Mouse (Mus musculus) erythroblast, embryonic 14.5 days (primary cell): ENCODE results near the gene Ppm1l. TPM values are rescaled to one million over a fixed set of nuclear protein-coding genes. Genes with fewer than 3 reads are reported as not detected.

Experiments
- H3K27me3 ChIP-seq: 2 replicates; pipeline ENCODE4 v1.6.1; 2012; ENCODE audit warnings: inconsistent platforms; ENCODE audit not compliant: control insufficient read depth
- H3K36me3 ChIP-seq: 2 replicates; pipeline ENCODE4 v1.6.1; 2012; ENCODE audit warnings: mild to moderate bottlenecking, inconsistent platforms; ENCODE audit not compliant: control insufficient read depth
- H3K4me1 ChIP-seq: 2 replicates; pipeline ENCODE4 v1.6.1; 2012; ENCODE audit warnings: inconsistent platforms; ENCODE audit not compliant: control insufficient read depth
- H3K4me3 ChIP-seq: replicated peaks from 2 replicates; pipeline ENCODE3; 2012; ENCODE audit warnings: moderate library complexity, mild to moderate bottlenecking, inconsistent platforms
- H3K9me3 ChIP-seq: 2 replicates; pipeline ENCODE4 v1.6.1; 2012; ENCODE audit warnings: low read length, inconsistent platforms, mixed read lengths; ENCODE audit not compliant: control insufficient read depth
- GATA1 ChIP-seq: IDR thresholded peaks from 2 replicates; pipeline ENCODE4 v1.6.1; 2012; ENCODE audit warnings: low read length, inconsistent platforms, mixed read lengths
- TAL1 ChIP-seq: IDR thresholded peaks from 3 replicates; pipeline ENCODE4 v1.6.1; 2012; ENCODE audit warnings: low read length, inconsistent platforms, mixed read lengths
- polyA plus RNA-seq: library from polyadenylated mRNA; stranded (reverse); fragments of >175 nt; gene quantifications from 2 replicates; pipeline ENCODE4 v1.2.3, GENCODE M21; 2012

Gene Ppm1l
- 0.17 and 0.28 TPM in 2 replicates for polyA plus RNA-seq

- peaks cover 3% of the 10 kb centered on the region for H3K36me3 ChIP-seq
- H3K4me1 ChIP-seq, result peaks cover 55% of the 10 kb centered on the region
- H3K4me3 ChIP-seq, result peak within 1 kb of the TSS; percentile 87
- TF ChIP-seq TAL1 (no peak), GATA1 (no peak)
- H3K27me3 ChIP-seq, result peaks cover 11% of the 10 kb centered on the region
- no peaks in the 10 kb centered on the region for H3K9me3 ChIP-seq
These were observed at the start of gene Ppm1l for GRCm38 (mm10) chr3:69316391-69317195. Gene Ppm1l, plus strand, starts transcription at chr3:69316861.

GRCm38 (mm10) chr3:69271812-69272211 lies 44.8 kb upstream of the Ppm1l start:
- Histone ChIP-seq H3K9me3 (no peaks in the 10 kb centered on the region), H3K36me3 (no peaks in the 10 kb centered on the region), H3K4me1 (no peaks in the 10 kb centered on the region), H3K27me3 (no peaks in the 10 kb centered on the region), H3K4me3 (no peak overlapping the region)
- TF ChIP-seq TAL1 (no peak), GATA1 (no peak)

- no peaks in the 10 kb centered on the region for H3K4me1 ChIP-seq
- H3K4me3 ChIP-seq, result no peak overlapping the region
- no peak for TF ChIP-seq TAL1
- no peak for TF ChIP-seq GATA1
- no peaks in the 10 kb centered on the region for H3K9me3 ChIP-seq
- H3K36me3 ChIP-seq, result no peaks in the 10 kb centered on the region
- no peaks in the 10 kb centered on the region for H3K27me3 ChIP-seq
These were observed 42.5 kb upstream of the Ppm1l start for GRCm38 (mm10) chr3:69274018-69274663.

GRCm38 (mm10) chr3:69274664-69275312 lies 41.9 kb upstream of the Ppm1l start:
- Histone ChIP-seq H3K4me3 (no peak overlapping the region), H3K27me3 (no peaks in the 10 kb centered on the region), H3K4me1 (no peaks in the 10 kb centered on the region), H3K36me3 (no peaks in the 10 kb centered on the region), H3K9me3 (no peaks in the 10 kb centered on the region)
- no peak for TF ChIP-seq TAL1
- no peak for TF ChIP-seq GATA1

- H3K36me3 ChIP-seq, result no peaks in the 10 kb centered on the region
- no peak overlapping the region for H3K4me3 ChIP-seq
- H3K9me3 ChIP-seq, result no peaks in the 10 kb centered on the region
- TF ChIP-seq GATA1 (no peak), TAL1 (no peak)
- no peaks in the 10 kb centered on the region for H3K27me3 ChIP-seq
- no peaks in the 10 kb centered on the region for H3K4me1 ChIP-seq
These were observed 38.0 kb upstream of the Ppm1l start for GRCm38 (mm10) chr3:69278648-69279047.

GRCm38 (mm10) chr3:69282406-69282805 lies 34.3 kb upstream of the Ppm1l start:
- H3K9me3 ChIP-seq, result no peaks in the 10 kb centered on the region
- H3K4me3 ChIP-seq, result no peak overlapping the region
- no peaks in the 10 kb centered on the region for H3K27me3 ChIP-seq
- no peaks in the 10 kb centered on the region for H3K4me1 ChIP-seq
- no peak for TF ChIP-seq TAL1
- H3K36me3 ChIP-seq, result no peaks in the 10 kb centered on the region

GRCm38 (mm10) chr3:69283085-69283847 lies 33.4 kb upstream of the Ppm1l start:
- Histone ChIP-seq H3K9me3 (no peaks in the 10 kb centered on the region), H3K27me3 (no peaks in the 10 kb centered on the region), H3K36me3 (no peaks in the 10 kb centered on the region), H3K4me3 (no peak overlapping the region), H3K4me1 (no peaks in the 10 kb centered on the region)
- no peak for TF ChIP-seq TAL1
- TF ChIP-seq GATA1, result no peak

- H3K27me3 ChIP-seq, result no peaks in the 10 kb centered on the region
- H3K4me3 ChIP-seq, result no peak overlapping the region
- H3K4me1 ChIP-seq, result no peaks in the 10 kb centered on the region
- H3K36me3 ChIP-seq, result no peaks in the 10 kb centered on the region
- no peaks in the 10 kb centered on the region for H3K9me3 ChIP-seq
- TF ChIP-seq TAL1, result no peak
- no peak for TF ChIP-seq GATA1
These were observed 26.8 kb upstream of the Ppm1l start for GRCm38 (mm10) chr3:69289833-69290232.

- Histone ChIP-seq H3K36me3 (no peaks in the 10 kb centered on the region), H3K9me3 (no peaks in the 10 kb centered on the region), H3K4me3 (no peak overlapping the region), H3K4me1 (no peaks in the 10 kb centered on the region), H3K27me3 (no peaks in the 10 kb centered on the region)
- no peak for TF ChIP-seq TAL1
- no peak for TF ChIP-seq GATA1
These were observed 26.4 kb upstream of the Ppm1l start for GRCm38 (mm10) chr3:69290294-69290693.
